Comparison of ENCODE assay signal across 18 mouse cellular contexts in the genomic region with DNA sequence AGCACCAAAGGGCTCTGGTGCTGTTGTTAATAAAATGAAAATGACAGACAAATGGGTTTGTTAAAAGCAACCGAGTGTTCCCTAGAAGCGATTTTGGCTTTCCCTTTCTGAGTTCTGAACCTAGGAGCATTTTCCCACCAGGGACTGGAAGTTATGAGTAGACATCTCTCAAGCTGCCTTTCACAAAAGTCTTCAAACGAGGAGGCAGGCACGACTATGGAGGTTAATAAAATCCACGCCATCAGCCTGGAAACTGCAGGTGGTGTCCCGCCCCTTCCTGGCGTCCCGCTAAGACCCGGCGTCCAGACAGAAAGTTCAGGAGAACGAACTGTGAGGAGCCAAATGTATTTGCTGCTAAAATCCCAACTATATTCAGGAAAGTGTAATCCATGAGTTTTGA.
A peak's percentile ranks its signal among the peaks of the same experiment; 100 is the strongest.
DNase-seq lines count a peak whose midpoint lies in the region; ATAC-seq and TF ChIP-seq lines count a peak whose summit lies in the region.
"Had no signal": no experiment of that assay in that cellular context is flagged by ENCODE, and none has a peak within 500 bp of the region (broad histone marks: within the 10 kb centered on the region; RNA-seq: fewer than 3 reads in every experiment).

No protein-coding gene starts in this region.

- 0 out of 2 replicates have a peak overlapping the region, but pooled peaks have one; percentile 36 for H3K27ac ChIP-seq in kidney, postnatal 0 days
- H3K27ac ChIP-seq in limb, embryonic 10.5 days, result peak overlapping the region; percentile 84
- peak overlapping the region; percentile 64 for H3K27ac ChIP-seq in stomach, embryonic 15.5 days
- H3K27ac ChIP-seq: forebrain, embryonic 12.5 days; liver, embryonic 12.5 days had no signal

- no peak overlapping the region for H3K9ac ChIP-seq in kidney, postnatal 0 days (ENCODE audit: low read depth, low read length)
- no peak overlapping the region for H3K9ac ChIP-seq in stomach, embryonic 15.5 days
- H3K9ac ChIP-seq: forebrain, embryonic 12.5 days; hindbrain, embryonic 15.5 days; liver, embryonic 12.5 days; lung, embryonic 14.5 days had no signal

- no peak overlapping the region for H3K4me3 ChIP-seq in kidney, postnatal 0 days (replicated peaks; ENCODE audit: low read depth, low read length)
- H3K4me3 ChIP-seq in limb, embryonic 10.5 days, result peak overlapping the region; percentile 22
- H3K4me3 ChIP-seq in stomach, embryonic 15.5 days (replicated peaks), result no peak overlapping the region
- H3K4me3 ChIP-seq: forebrain, embryonic 12.5 days; hindbrain, embryonic 15.5 days; liver, embryonic 12.5 days had no signal

- ATAC-seq in kidney, postnatal 0 days (replicated peaks; ENCODE audit: low FRiP score, low read depth), result no peak
- no peak for ATAC-seq in stomach, embryonic 15.5 days (ENCODE audit: insufficient read depth, low FRiP score, low read depth)
- ATAC-seq: liver, embryonic 12.5 days had no signal

- intact Hi-C loops in gastrocnemius, postnatal 14 days (cut with DNase I; ENCODE audit: low total_unique reads), result no loop called here

- peaks cover 15% of the 10 kb centered on the region; the same call in 1 of the 2 replicates for H3K4me1 ChIP-seq in kidney, postnatal 0 days (replicated peaks; ENCODE audit: insufficient read depth, low read length)
- H3K4me1 ChIP-seq in limb, embryonic 10.5 days, result peaks cover 57% of the 10 kb centered on the region
- peaks cover 7% of the 10 kb centered on the region; the same call in 1 of the 2 replicates for H3K4me1 ChIP-seq in stomach, embryonic 15.5 days
- H3K4me1 ChIP-seq: forebrain, embryonic 12.5 days; liver, embryonic 12.5 days had no signal

- no peaks in the 10 kb centered on the region for H3K27me3 ChIP-seq in kidney, postnatal 0 days (ENCODE audit: insufficient read depth, low read length)
- H3K27me3 ChIP-seq in limb, embryonic 10.5 days (ENCODE audit: low read depth, poor library complexity, severe bottlenecking), result no peaks in the 10 kb centered on the region
- H3K27me3 ChIP-seq in stomach, embryonic 15.5 days (replicated peaks), result no peaks in the 10 kb centered on the region
- H3K27me3 ChIP-seq: CH12.LX; forebrain, embryonic 12.5 days; hindbrain, embryonic 15.5 days; liver, embryonic 12.5 days had no signal

- H3K36me3 ChIP-seq in kidney, postnatal 0 days (ENCODE audit: insufficient read depth, low read length), result no peaks in the 10 kb centered on the region
- H3K36me3 ChIP-seq in limb, embryonic 10.5 days, result no peaks in the 10 kb centered on the region
- H3K36me3 ChIP-seq in stomach, embryonic 15.5 days, result no peaks in the 10 kb centered on the region
- H3K36me3 ChIP-seq: forebrain, embryonic 12.5 days; hindbrain, embryonic 15.5 days; liver, embryonic 12.5 days had no signal

- 60% methylated on average over 11 of the region's 11 CpGs for WGBS in kidney, postnatal 0 days
- 54% methylated on average over 11 of the region's 11 CpGs for WGBS in limb, embryonic 10.5 days
- 71% methylated on average over 11 of the region's 11 CpGs for WGBS in stomach, embryonic 15.5 days

- peak overlapping the region; percentile 38; the same call in 1 of the 2 replicates for H3K4me2 ChIP-seq in kidney, postnatal 0 days (ENCODE audit: low read length)
- H3K4me2 ChIP-seq in stomach, embryonic 15.5 days, result no peak overlapping the region
- H3K4me2 ChIP-seq: forebrain, embryonic 12.5 days; liver, embryonic 12.5 days; midbrain, embryonic 11.5 days had no signal

- DNase-seq in gastrocnemius, postnatal 14 days, result peak; percentile 34
- DNase-seq in gastrocnemius, adult 18-20 months (ENCODE audit: low spot score), result no peak
- DNase-seq in kidney, postnatal 0 days (ENCODE audit: low spot score), result no peak
- DNase-seq in kidney, adult 8-10 months, result no peak
- DNase-seq in limb, embryonic 10.5 days (ENCODE audit: low spot score), result peak; percentile 55
- DNase-seq in cerebellum, postnatal 25 days, result no peak
- DNase-seq in ovary, adult 18-20 months (ENCODE audit: low spot score), result no peak
- DNase-seq: cerebellum, adult 11 months; lung, embryonic 14.5 days; retina, postnatal 1 day; right cerebral cortex, postnatal 4 days; thymus, adult 2 months had no signal

- H3K9me3 ChIP-seq in kidney, postnatal 0 days (replicated peaks; ENCODE audit: low read length), result no peaks in the 10 kb centered on the region
- H3K9me3 ChIP-seq in limb, embryonic 10.5 days (replicated peaks), result 0 out of 2 replicates have a peak, but pooled peaks cover 2% of the 10 kb centered on the region
- no peaks in the 10 kb centered on the region for H3K9me3 ChIP-seq in stomach, embryonic 15.5 days
- H3K9me3 ChIP-seq: forebrain, embryonic 12.5 days; hindbrain, embryonic 15.5 days; liver, embryonic 12.5 days had no signal

- no peak for TF ChIP-seq CTCF in kidney, postnatal 0 days (IDR thresholded peaks at IDR 0.05; ENCODE audit: low read depth)

Comparison
In these comparisons a context has a peak if more than half of its experiments do, and no peak if none do; other contexts are left out.
1. DNase-seq: peak in gastrocnemius, postnatal 14 days (single experiment) and limb, embryonic 10.5 days (single experiment); none in gastrocnemius, adult 18-20 months (single experiment), kidney, postnatal 0 days (single experiment), kidney, adult 8-10 months (0 of 2), cerebellum, postnatal 25 days (0 of 2) and ovary, adult 18-20 months (single experiment).
2. Peak in every context shown above with its lines, with median percentiles within 50 percentile points of each other: H3K27ac ChIP-seq.